Mouse (Mus musculus) E14TG2a.4 (cell line): ENCODE data around the gene Mapk1ip1.

Experiments used
- CTCF ChIP-seq: conservative IDR thresholded peaks from 2 replicates; pipeline ENCODE4 v1.5.1; 2014; ENCODE audit warnings: low read length
- NANOG ChIP-seq: IDR thresholded peaks from 2 replicates; pipeline ENCODE4 v1.6.1; 2014; ENCODE audit warnings: borderline replicate concordance, low read length, mixed read lengths

DNA sequence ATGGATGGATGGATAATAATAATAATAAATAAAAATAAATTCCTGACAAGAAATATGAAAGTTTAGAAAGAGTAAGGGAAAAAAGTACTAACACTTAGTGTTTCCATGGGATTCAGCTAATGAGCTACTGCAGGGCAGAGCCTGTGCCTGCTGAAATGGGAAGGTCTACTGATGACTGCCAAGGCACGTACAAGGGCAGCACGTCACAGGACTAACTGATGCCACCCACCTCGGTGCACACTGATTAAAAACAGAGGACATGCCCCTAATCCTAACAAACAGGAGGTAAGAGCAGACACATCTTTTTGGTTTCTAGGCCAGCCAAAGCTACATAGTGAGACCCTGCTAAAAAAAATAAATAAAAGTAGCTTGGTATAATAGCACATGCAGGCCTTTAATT lies 37.7 kb upstream of the Mapk1ip1 start:
- TF ChIP-seq CTCF (no peak), NANOG (no peak)
